Mouse (Mus musculus) kidney, postnatal 0 days (tissue): Measurements from ENCODE around the gene 4930502E18Rik. TPM values are rescaled to one million over a fixed set of nuclear protein-coding genes. Genes with fewer than 3 reads are reported as not detected.

Source experiments
- ATAC-seq: fragments of 200-750 bp; cut with Nextera tagmentation; replicated peaks from 2 replicates; pipeline ENCODE4 v1.8.0; 2017; ENCODE audit warnings: low read depth, moderate number of reproducible peaks, moderate TSS enrichment, moderate library complexity; ENCODE audit not compliant: low FRiP score
- DNase-seq: peaks from one replicate; pipeline ENCODE4 v3.0.0-alpha.2; 2016; ENCODE audit warnings: low spot score
- H3K27ac ChIP-seq: fragments of 300-500 bp; sonication (generic); 2 replicates; pipeline ENCODE4 v1.5.1; 2014; ENCODE audit warnings: mild to moderate bottlenecking
- H3K27me3 ChIP-seq: fragments of 300-500 bp; sonication (generic); 2 replicates; pipeline ENCODE4 v1.6.1; 2014; ENCODE audit warnings: low read length, mixed read lengths; ENCODE audit not compliant: insufficient read depth
- H3K36me3 ChIP-seq: fragments of 300-500 bp; sonication (generic); 2 replicates; pipeline ENCODE4 v1.6.1; 2014; ENCODE audit warnings: low read length, mixed read lengths; ENCODE audit not compliant: insufficient read depth
- H3K4me1 ChIP-seq: fragments of 300-500 bp; sonication (generic); replicated peaks from 2 replicates; pipeline ENCODE4 v1.6.1; 2014; ENCODE audit warnings: antibody characterized with exemption, low read length, mixed read lengths; ENCODE audit not compliant: insufficient read depth
- H3K4me2 ChIP-seq: fragments of 300-500 bp; sonication (generic); 2 replicates; pipeline ENCODE4 v1.6.1; 2014; ENCODE audit warnings: mild to moderate bottlenecking, low read length, moderate library complexity, mixed read lengths
- H3K4me3 ChIP-seq: fragments of 300-500 bp; sonication (generic); replicated peaks from 2 replicates; pipeline ENCODE4 v1.5.1; 2014; ENCODE audit warnings: low read depth, low read length
- H3K9ac ChIP-seq: fragments of 300-500 bp; sonication (generic); 2 replicates; pipeline ENCODE4 v1.6.1; 2014; ENCODE audit warnings: low read depth, low read length
- H3K9me3 ChIP-seq: fragments of 300-500 bp; sonication (generic); replicated peaks from 2 replicates; pipeline ENCODE4 v1.6.1; 2016; ENCODE audit warnings: low read length, inconsistent platforms, mixed read lengths
- CTCF ChIP-seq: IDR thresholded peaks from 2 replicates; pipeline ENCODE4 v1.5.1; 2016; ENCODE audit warnings: antibody characterized with exemption, low read depth, mild to moderate bottlenecking, moderate library complexity
- WGBS: fragments of 180-500 bp; shearing (Covaris S2); extraction: QIAGEN DNeasy Blood & Tissue Kit; methylation state at CpG from one replicate; pipeline ENCODE4 v1.1.7; 2014; 5-methylcytosine and 5-hydroxymethylcytosine counted together
- polyA plus RNA-seq: library from polyadenylated mRNA; unstranded; fragments of >200 nt; fragmentation: Nextera tagmentation; extraction: Ambion mirVana; gene quantifications from 2 replicates; pipeline ENCODE4 v1.2.1, GENCODE M21; 2015

4930502E18Rik gene
- polyA plus RNA-seq, 1 experiment from 2014 or later: 1.8 TPM

DNA sequence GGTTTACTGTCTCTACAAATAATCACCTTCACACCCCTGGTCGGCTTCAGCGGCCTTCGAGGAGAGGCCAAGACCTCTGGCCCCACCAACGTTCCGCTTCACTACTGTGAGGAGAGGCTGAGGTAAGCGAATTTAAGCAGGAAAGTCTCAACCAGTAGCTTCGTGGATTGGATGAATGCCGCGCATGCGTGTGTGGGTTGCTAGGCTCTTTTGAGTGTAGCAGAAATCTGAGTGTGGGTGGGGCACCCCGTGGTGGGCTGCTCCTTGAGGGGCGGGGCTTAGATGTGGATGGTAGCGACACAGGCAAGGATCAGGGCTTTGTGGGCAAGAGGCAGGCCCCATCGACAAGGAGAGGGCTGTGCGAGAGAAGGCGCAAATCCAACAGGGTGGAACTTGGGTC, 33.1 kb downstream of the 4930502E18Rik start, which contains the start of gene 1700013H16Rik:
TSS of gene 1700013H16Rik (minus strand) at position 96 of the 400 bp plus-strand sequence.
- 89% methylated on average over 16 of the region's 16 CpGs for WGBS

DNA sequence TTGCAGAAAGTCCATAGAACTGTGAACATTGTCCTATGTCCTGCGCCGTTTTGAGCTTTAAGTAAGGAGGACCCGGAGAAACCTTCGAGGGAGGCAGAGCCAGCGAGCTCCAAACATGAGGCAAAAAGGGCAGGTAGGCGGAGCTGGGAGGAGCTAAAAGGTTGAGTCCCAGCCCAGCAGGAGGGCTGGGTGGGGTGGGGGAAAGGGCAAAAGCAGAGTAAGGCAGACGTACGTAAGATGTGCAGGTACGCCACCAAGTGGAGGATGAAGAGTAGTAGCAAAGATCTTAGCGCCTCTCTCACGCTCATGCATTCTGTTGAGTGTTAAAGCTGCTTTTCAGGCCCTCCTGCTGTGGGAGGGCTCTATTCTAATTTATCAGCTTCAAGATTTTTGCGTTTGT, 51.6 kb downstream of the 4930502E18Rik start, which contains the start of gene Zfp36l3:
TSS of gene Zfp36l3 (minus strand) at position 119 of the 400 bp plus-strand sequence.
- H3K4me2 ChIP-seq: no peak within 1 kb of the TSS
- H3K9me3 ChIP-seq: no peaks in the 10 kb centered on the region
- no peak for TF ChIP-seq CTCF
- H3K9ac ChIP-seq: no peak within 1 kb of the TSS
- H3K27me3 ChIP-seq: no peaks in the 10 kb centered on the region
- no peak for DNase-seq
- H3K36me3 ChIP-seq: no peaks in the 10 kb centered on the region
- ATAC-seq: no peak
- H3K4me3 ChIP-seq: no peak within 1 kb of the TSS
- H3K4me1 ChIP-seq: no peaks in the 10 kb centered on the region
- 90% methylated on average over 12 of the region's 12 CpGs for WGBS
- no peak within 1 kb of the TSS for H3K27ac ChIP-seq

More for the DNA sequence above, 33.1 kb downstream of the 4930502E18Rik start, which contains the start of gene 1700013H16Rik:
- Histone ChIP-seq H3K36me3 (no peaks in the 10 kb centered on the region), H3K27me3 (no peaks in the 10 kb centered on the region), H3K27ac (no peak within 1 kb of the TSS), H3K9me3 (no peaks in the 10 kb centered on the region), H3K9ac (no peak within 1 kb of the TSS), H3K4me2 (no peak within 1 kb of the TSS), H3K4me1 (no peaks in the 10 kb centered on the region), H3K4me3 (no peak within 1 kb of the TSS)
- TF ChIP-seq CTCF: no peak
- ATAC-seq: no peak
- no peak for DNase-seq

Other genes starting within 250 kb of the 4930502E18Rik start
- gene Rtl8c, start 116.8 kb upstream of the 4930502E18Rik start, polyA plus RNA-seq: 70.2 and 71.8 TPM in 2 replicates
- gene Gm14597, start 115.8 kb upstream of the 4930502E18Rik start, polyA plus RNA-seq: not detected in 2 replicates
- gene Rtl8a, start 81.1 kb upstream of the 4930502E18Rik start, polyA plus RNA-seq: 97.1 and 100 TPM in 2 replicates
- 78.5 and 82.8 TPM in 2 replicates for gene Rtl8b, start 54.4 kb upstream of the 4930502E18Rik start, polyA plus RNA-seq
- not detected in 2 replicates for gene 1700013H16Rik, start 33.0 kb downstream of the 4930502E18Rik start, polyA plus RNA-seq
- 0.07 TPM in 1 of 2 replicates, not detected in the other for gene Zfp36l3, start 51.6 kb downstream of the 4930502E18Rik start, polyA plus RNA-seq
- 0.69 and 1.5 TPM in 2 replicates for gene Xlr, start 72.9 kb downstream of the 4930502E18Rik start, polyA plus RNA-seq